Mouse (Mus musculus) lung, postnatal 0 days (tissue): ENCODE results near the gene Matn3. TPM values are rescaled to one million over a fixed set of nuclear protein-coding genes. Genes with fewer than 3 reads are reported as not detected.

Source experiments
- ATAC-seq: fragments of 200-750 bp; cut with Nextera tagmentation; 2 replicates; pipeline ENCODE4 v1.8.0; 2017; ENCODE audit warnings: moderate library complexity
- DNase-seq: peaks from one replicate; pipeline ENCODE4 v3.0.0-alpha.2; 2016; ENCODE audit warnings: low spot score
- H3K27ac ChIP-seq: fragments of 300-500 bp; sonication (generic); 2 replicates; pipeline ENCODE4 v1.5.1; 2014; ENCODE audit warnings: antibody characterized with exemption, mild to moderate bottlenecking, low read length, mixed read lengths
- H3K27me3 ChIP-seq: fragments of 300-500 bp; sonication (generic); replicated peaks from 2 replicates; pipeline ENCODE4 v1.6.1; 2014; ENCODE audit warnings: low read length, mixed read lengths; ENCODE audit not compliant: insufficient read depth
- H3K36me3 ChIP-seq: fragments of 300-500 bp; sonication (generic); 2 replicates; pipeline ENCODE4 v1.6.1; 2014; ENCODE audit warnings: low read length, mixed read lengths; ENCODE audit not compliant: insufficient read depth
- H3K4me1 ChIP-seq: fragments of 300-500 bp; sonication (generic); 2 replicates; pipeline ENCODE4 v1.6.1; 2014; ENCODE audit warnings: antibody characterized with exemption, low read depth, low read length, mixed read lengths; ENCODE audit not compliant: insufficient read depth
- H3K4me2 ChIP-seq: fragments of 300-500 bp; sonication (generic); replicated peaks from 2 replicates; pipeline ENCODE4 v1.6.1; 2014; ENCODE audit warnings: low read depth, mild to moderate bottlenecking, low read length, moderate library complexity, mixed read lengths
- H3K4me3 ChIP-seq: fragments of 300-500 bp; sonication (generic); 2 replicates; pipeline ENCODE4 v1.5.1; 2014; ENCODE audit warnings: low read depth, low read length
- H3K9ac ChIP-seq: fragments of 300-500 bp; sonication (generic); replicated peaks from 2 replicates; pipeline ENCODE4 v1.6.1; 2014; ENCODE audit warnings: low read depth, mild to moderate bottlenecking
- H3K9me3 ChIP-seq: fragments of 300-500 bp; sonication (generic); 2 replicates; pipeline ENCODE4 v1.6.1; 2016; ENCODE audit warnings: low read length, mixed read lengths
- CTCF ChIP-seq: IDR thresholded peaks from 2 replicates; pipeline ENCODE4 v1.5.1; 2016; ENCODE audit warnings: antibody characterized with exemption, mild to moderate bottlenecking
- EP300 ChIP-seq: IDR thresholded peaks from 2 replicates; pipeline ENCODE4 v1.6.1; 2016; ENCODE audit warnings: antibody characterized with exemption, mild to moderate bottlenecking, control low read depth
- WGBS: fragments of 180-500 bp; shearing (Covaris S2); extraction: QIAGEN DNeasy Blood & Tissue Kit; methylation state at CpG from one replicate; pipeline ENCODE4 v1.1.7; 2014; 5-methylcytosine and 5-hydroxymethylcytosine counted together
- polyA plus RNA-seq: library from polyadenylated mRNA; unstranded; fragments of >200 nt; fragmentation: Nextera tagmentation; extraction: Ambion mirVana; gene quantifications from 2 replicates; pipeline ENCODE4 v1.2.1, GENCODE M21; 2015

Matn3 gene
- polyA plus RNA-seq, 1 experiment from 2014 or later, result 0.33 TPM

GRCm38 (mm10) chr12:8941699-8942392 is 5.9 kb upstream of the Matn3 start:
- no peak for DNase-seq
- no peak overlapping the region for H3K27ac ChIP-seq
- no peaks in the 10 kb centered on the region for H3K27me3 ChIP-seq
- no peaks in the 10 kb centered on the region for H3K9me3 ChIP-seq
- H3K9ac ChIP-seq, result no peak overlapping the region
- no peaks in the 10 kb centered on the region for H3K4me1 ChIP-seq
- TF ChIP-seq EP300 (no peak), CTCF (no peak)
- peaks cover 4% of the 10 kb centered on the region for H3K36me3 ChIP-seq
- no peak for ATAC-seq
- 45% methylated on average over 4 of the region's 4 CpGs for WGBS
- H3K4me3 ChIP-seq, result no peak overlapping the region
- no peak overlapping the region for H3K4me2 ChIP-seq

GRCm38 (mm10) chr12:8947163-8947562 is 566 bp upstream of the Matn3 start:
- Histone ChIP-seq H3K27me3 (no peaks in the 10 kb centered on the region), H3K27ac (no peak overlapping the region), H3K9me3 (no peaks in the 10 kb centered on the region), H3K4me1 (peaks cover 11% of the 10 kb centered on the region; the same call in 1 of the 2 replicates), H3K4me3 (peak overlapping the region; percentile 30; the same call in 1 of the 2 replicates), H3K4me2 (peak overlapping the region; percentile 65), H3K36me3 (no peaks in the 10 kb centered on the region), H3K9ac (peak overlapping the region; percentile 37; the same call in 1 of the 2 replicates)
- DNase-seq, result no peak
- WGBS, result 28% methylated on average over 9 of the region's 9 CpGs
- ATAC-seq, result no peak
- TF ChIP-seq CTCF, result no peak
- no peak for TF ChIP-seq EP300

- no peak overlapping the region for H3K4me2 ChIP-seq
- TF ChIP-seq CTCF (no peak), EP300 (no peak)
- no peak for ATAC-seq
- no peak overlapping the region for H3K27ac ChIP-seq
- no peak overlapping the region for H3K9ac ChIP-seq
- no peaks in the 10 kb centered on the region for H3K9me3 ChIP-seq
- H3K36me3 ChIP-seq, result no peaks in the 10 kb centered on the region
- WGBS, result 86% methylated on average over 10 of the region's 10 CpGs
- H3K4me3 ChIP-seq, result no peak overlapping the region
- H3K4me1 ChIP-seq, result no peaks in the 10 kb centered on the region; the same call in 1 of the 2 replicates
- no peak for DNase-seq
- H3K27me3 ChIP-seq, result no peaks in the 10 kb centered on the region
These were observed 5.4 kb downstream of the Matn3 start for GRCm38 (mm10) chr12:8953136-8953535.

- Histone ChIP-seq H3K36me3 (no peaks in the 10 kb centered on the region), H3K4me1 (no peaks in the 10 kb centered on the region), H3K27me3 (no peaks in the 10 kb centered on the region), H3K4me2 (no peak overlapping the region), H3K27ac (peak overlapping the region; percentile 88), H3K9ac (no peak overlapping the region), H3K9me3 (no peaks in the 10 kb centered on the region), H3K4me3 (no peak overlapping the region)
- peak; percentile 93 for ATAC-seq
- TF ChIP-seq CTCF (no peak), EP300 (peak; percentile 24; the same call in 1 of the 2 replicates)
- peak; percentile 86 for DNase-seq
- WGBS, result 51% methylated on average over 9 of the region's 9 CpGs
These were observed 6.4 kb downstream of the Matn3 start for GRCm38 (mm10) chr12:8954161-8954561.

- Histone ChIP-seq H3K9me3 (no peaks in the 10 kb centered on the region), H3K9ac (no peak overlapping the region), H3K4me1 (no peaks in the 10 kb centered on the region), H3K36me3 (no peaks in the 10 kb centered on the region), H3K27ac (no peak overlapping the region), H3K4me3 (no peak overlapping the region), H3K27me3 (no peaks in the 10 kb centered on the region), H3K4me2 (no peak overlapping the region)
- no peak for ATAC-seq
- 63% methylated on average over 9 of the region's 9 CpGs for WGBS
- TF ChIP-seq CTCF (no peak), EP300 (no peak)
- DNase-seq, result no peak
These were observed 14.0 kb downstream of the Matn3 start for GRCm38 (mm10) chr12:8961607-8962316.

- H3K4me2 ChIP-seq, result no peak overlapping the region
- no peaks in the 10 kb centered on the region for H3K27me3 ChIP-seq
- H3K4me3 ChIP-seq, result no peak overlapping the region
- H3K9me3 ChIP-seq, result no peaks in the 10 kb centered on the region
- TF ChIP-seq EP300, result peak; percentile 37
- no peak for TF ChIP-seq CTCF
- no peak overlapping the region for H3K27ac ChIP-seq
- no peaks in the 10 kb centered on the region for H3K4me1 ChIP-seq
- DNase-seq (peak; percentile 92), ATAC-seq (peak; percentile 98)
- no peaks in the 10 kb centered on the region for H3K36me3 ChIP-seq
- no peak overlapping the region for H3K9ac ChIP-seq
- WGBS, result 6% methylated on average over 9 of the region's 9 CpGs
These were observed 22.1 kb downstream of the Matn3 start for GRCm38 (mm10) chr12:8969828-8970227.
